Mouse (Mus musculus) heart, postnatal 0 days (tissue): ENCODE data around the gene Slc9a5. TPM values are rescaled to one million over a fixed set of nuclear protein-coding genes. Genes with fewer than 3 reads are reported as not detected.

Experiments used
- ATAC-seq: fragments of 200-750 bp; cut with Nextera tagmentation; 2 replicates; pipeline ENCODE4 v1.8.0; 2017; ENCODE audit warnings: low read depth, moderate number of reproducible peaks, moderate library complexity; ENCODE audit not compliant: insufficient read depth
- DNase-seq: peaks from one replicate; pipeline ENCODE4 v3.0.0-alpha.2; 2016; ENCODE audit warnings: low spot score
- H3K27ac ChIP-seq: fragments of 300-500 bp; sonication (generic); 2 replicates; pipeline ENCODE4 v1.5.1; 2014; ENCODE audit warnings: low read depth, mild to moderate bottlenecking
- H3K27me3 ChIP-seq: fragments of 300-500 bp; sonication (generic); 2 replicates; pipeline ENCODE4 v1.6.1; 2014; ENCODE audit warnings: low read length, mixed read lengths; ENCODE audit not compliant: control insufficient read depth, insufficient read depth
- H3K36me3 ChIP-seq: fragments of 300-500 bp; sonication (generic); replicated peaks from 2 replicates; pipeline ENCODE4 v1.6.1; 2014; ENCODE audit warnings: low read length, mixed read lengths; ENCODE audit not compliant: control insufficient read depth, insufficient read depth
- H3K4me1 ChIP-seq: fragments of 300-500 bp; sonication (generic); 2 replicates; pipeline ENCODE4 v1.6.1; 2014; ENCODE audit warnings: antibody characterized with exemption; ENCODE audit not compliant: control insufficient read depth, insufficient read depth
- H3K4me2 ChIP-seq: fragments of 300-500 bp; sonication (generic); 2 replicates; pipeline ENCODE4 v1.6.1; 2014; ENCODE audit warnings: low read depth, mild to moderate bottlenecking, low read length, moderate library complexity
- H3K4me3 ChIP-seq: fragments of 300-500 bp; sonication (generic); 2 replicates; pipeline ENCODE4 v1.5.1; 2014; ENCODE audit warnings: low read depth, low read length
- H3K9ac ChIP-seq: fragments of 300-500 bp; sonication (generic); replicated peaks from 2 replicates; pipeline ENCODE4 v1.6.1; 2014; ENCODE audit warnings: low read depth, low read length, mixed read lengths
- H3K9me3 ChIP-seq: fragments of 300-500 bp; sonication (generic); replicated peaks from 2 replicates; pipeline ENCODE4 v1.6.1; 2016; ENCODE audit warnings: low read length; ENCODE audit not compliant: control insufficient read depth
- CTCF ChIP-seq: IDR thresholded peaks from 2 replicates; pipeline ENCODE4 v1.5.1; 2016; ENCODE audit warnings: antibody characterized with exemption, control low read depth, low read depth
- EP300 ChIP-seq: IDR thresholded peaks from 2 replicates; pipeline ENCODE4 v1.6.1; 2016; ENCODE audit warnings: antibody characterized with exemption, low read depth
- WGBS: fragments of 180-500 bp; shearing (Covaris S2); extraction: QIAGEN DNeasy Blood & Tissue Kit; methylation state at CpG from one replicate; pipeline ENCODE4 v1.1.7; 2014; 5-methylcytosine and 5-hydroxymethylcytosine counted together
- polyA plus RNA-seq: library from polyadenylated mRNA; unstranded; fragments of >200 nt; fragmentation: Nextera tagmentation; extraction: Ambion mirVana; gene quantifications from 2 replicates; pipeline ENCODE4 v1.2.1, GENCODE M21; 2015
- total RNA-seq: library from RNA; depleted of rRNA; stranded (reverse); fragments of >200 nt; gene quantifications from 2 replicates; pipeline ENCODE4 v1.2.3, GENCODE M21; 2014; ENCODE audit warnings: low replicate concordance

Slc9a5 gene
- total and polyA plus RNA-seq, 2 experiments from 2014 or later = 0.41 to 1.2 TPM

- Histone ChIP-seq H3K9ac (peak within 1 kb of the TSS; percentile 56), H3K27me3 (no peaks in the 10 kb centered on the region), H3K4me1 (peaks cover 24% of the 10 kb centered on the region; the same call in 1 of the 2 replicates), H3K4me3 (peak within 1 kb of the TSS; percentile 40), H3K9me3 (no peaks in the 10 kb centered on the region), H3K27ac (peak within 1 kb of the TSS; percentile 66), H3K36me3 (peaks cover 47% of the 10 kb centered on the region), H3K4me2 (peak within 1 kb of the TSS; percentile 76)
- peak; percentile 56 for ATAC-seq
- DNase-seq = peak; percentile 65
- TF ChIP-seq EP300 (no peak), CTCF (no peak)
- WGBS = 7% methylated on average over 29 of the region's 30 CpGs
These were observed 43.2 kb upstream of the Slc9a5 start, which contains the start of gene Elmo3 for GRCm38 (mm10) chr8:105305211-105306145. TSS of gene Elmo3 (plus strand) at chr8:105305601.

GRCm38 (mm10) chr8:105306146-105306691 lies 42.4 kb upstream of the Slc9a5 start:
- WGBS = 40% methylated on average over 5 of the region's 5 CpGs

GRCm38 (mm10) chr8:105307670-105308069 lies 41.0 kb upstream of the Slc9a5 start:
- no peak overlapping the region for H3K4me3 ChIP-seq
- H3K36me3 ChIP-seq = peaks cover 31% of the 10 kb centered on the region
- TF ChIP-seq CTCF (no peak), EP300 (no peak)
- H3K9ac ChIP-seq = no peak overlapping the region
- no peak overlapping the region for H3K4me2 ChIP-seq
- H3K4me1 ChIP-seq = peaks cover 24% of the 10 kb centered on the region; the same call in 1 of the 2 replicates
- no peaks in the 10 kb centered on the region for H3K9me3 ChIP-seq
- H3K27ac ChIP-seq = no peak overlapping the region
- ATAC-seq (no peak), DNase-seq (no peak)
- whole genome bisulfite sequencing = 91% methylated on average over 13 of the region's 13 CpGs
- no peaks in the 10 kb centered on the region for H3K27me3 ChIP-seq

More at GRCm38 (mm10) chr8:105306146-105306691, 42.4 kb upstream of the Slc9a5 start:
- no peaks in the 10 kb centered on the region for H3K9me3 ChIP-seq
- H3K9ac ChIP-seq = no peak overlapping the region
- H3K4me3 ChIP-seq = peak overlapping the region; percentile 40
- no peaks in the 10 kb centered on the region for H3K27me3 ChIP-seq
- H3K4me1 ChIP-seq = peaks cover 24% of the 10 kb centered on the region; the same call in 1 of the 2 replicates
- ATAC-seq (peak; percentile 12; the same call in 1 of the 2 replicates), DNase-seq (no peak)
- H3K4me2 ChIP-seq = peak overlapping the region; percentile 76
- H3K36me3 ChIP-seq = peaks cover 39% of the 10 kb centered on the region
- no peak for TF ChIP-seq CTCF
- no peak for TF ChIP-seq EP300
- H3K27ac ChIP-seq = peak overlapping the region; percentile 66

- ATAC-seq = no peak
- Histone ChIP-seq H3K4me1 (peaks cover 28% of the 10 kb centered on the region), H3K36me3 (peaks cover 27% of the 10 kb centered on the region)
These were observed 40.2 kb upstream of the Slc9a5 start for GRCm38 (mm10) chr8:105308428-105308827.

GRCm38 (mm10) chr8:105309142-105309847 lies 39.3 kb upstream of the Slc9a5 start:
- WGBS = 77% methylated on average over 15 of the region's 15 CpGs
- peaks cover 32% of the 10 kb centered on the region for H3K4me1 ChIP-seq
- no peak for TF ChIP-seq CTCF
- no peak for TF ChIP-seq EP300
- H3K9ac ChIP-seq = no peak overlapping the region
- no peaks in the 10 kb centered on the region for H3K9me3 ChIP-seq
- H3K27ac ChIP-seq = no peak overlapping the region
- H3K36me3 ChIP-seq = peaks cover 34% of the 10 kb centered on the region
- no peak for ATAC-seq
- H3K4me2 ChIP-seq = no peak overlapping the region
- no peaks in the 10 kb centered on the region for H3K27me3 ChIP-seq
- no peak for DNase-seq
- no peak overlapping the region for H3K4me3 ChIP-seq

More at GRCm38 (mm10) chr8:105308428-105308827, 40.2 kb upstream of the Slc9a5 start:
- DNase-seq = no peak
- Histone ChIP-seq H3K9me3 (no peaks in the 10 kb centered on the region), H3K27ac (no peak overlapping the region), H3K27me3 (no peaks in the 10 kb centered on the region), H3K4me3 (no peak overlapping the region), H3K9ac (no peak overlapping the region), H3K4me2 (no peak overlapping the region)
- WGBS = 92% methylated on average over 10 of the region's 10 CpGs
- no peak for TF ChIP-seq CTCF
- no peak for TF ChIP-seq EP300
